Mouse (Mus musculus) testis, adult 2 months (tissue): Measurements from ENCODE around the gene Tmtc4.

Experiments
- CTCF ChIP-seq: fragments of 200-500 bp; IDR thresholded peaks from 2 replicates; pipeline ENCODE4 v1.5.1; 2012; ENCODE audit warnings: low read depth, mild to moderate bottlenecking, inconsistent platforms, low read length, moderate library complexity; ENCODE audit not compliant: control insufficient read depth, insufficient read depth, insufficient replicate concordance
- POLR2A ChIP-seq: fragments of 200-500 bp; IDR thresholded peaks from 2 replicates; pipeline ENCODE4 v1.6.1; 2012; ENCODE audit warnings: low read depth, mild to moderate bottlenecking, inconsistent platforms, low read length, moderate library complexity; ENCODE audit not compliant: control insufficient read depth

- TF ChIP-seq POLR2A: no peak
- no peak for TF ChIP-seq CTCF
Measured at GRCm38 (mm10) chr14:122880291-122880690, 103.5 kb downstream of the Tmtc4 start.
